Mouse (Mus musculus): Measurements from ENCODE around the gene Atp2a3.

Atp2a3 gene

DNA sequence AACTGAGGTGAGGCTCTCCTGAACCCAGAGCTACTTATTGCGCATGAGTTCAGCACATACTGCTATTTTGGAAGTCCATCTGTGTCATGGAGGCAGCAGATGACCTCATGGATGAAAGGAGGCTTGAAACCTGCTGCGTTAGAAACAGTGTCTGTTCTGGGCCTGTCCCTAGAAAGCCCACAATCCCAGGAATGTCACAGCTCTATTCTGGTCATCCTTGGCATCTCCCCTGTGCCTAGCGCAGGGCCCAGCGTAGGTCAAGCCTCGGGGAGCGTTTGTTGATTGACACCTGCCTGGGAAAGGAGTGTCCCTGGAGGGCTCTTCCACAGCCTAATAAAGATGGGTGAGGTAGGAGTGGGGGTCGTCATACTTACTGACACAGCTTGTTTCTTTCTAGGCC, 75.1 kb downstream of the Atp2a3 start:
- DNase-seq (ENCODE audit: extremely low spot score): no peak

DNA sequence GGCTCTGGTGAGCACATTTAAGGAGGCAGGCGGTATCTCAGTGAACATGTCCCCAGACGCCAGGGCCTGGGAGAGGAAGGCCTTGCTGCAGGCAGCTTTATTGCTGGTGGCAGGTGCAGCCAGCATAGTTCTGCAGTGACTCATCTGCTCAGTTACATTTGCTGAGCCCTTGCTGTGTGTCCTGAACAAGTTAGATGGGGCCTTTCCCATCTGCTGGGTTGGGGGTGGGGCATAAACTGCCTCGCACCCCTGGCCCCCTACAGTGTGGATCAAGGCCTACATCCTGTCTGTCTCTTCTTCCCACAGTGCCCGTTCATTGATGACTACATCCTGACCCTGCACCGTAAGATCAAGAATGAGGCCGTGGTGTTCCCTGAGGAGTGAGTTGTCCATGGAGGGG, 75.9 kb downstream of the Atp2a3 start:
- no peak for DNase-seq (ENCODE audit: extremely low spot score)

DNA sequence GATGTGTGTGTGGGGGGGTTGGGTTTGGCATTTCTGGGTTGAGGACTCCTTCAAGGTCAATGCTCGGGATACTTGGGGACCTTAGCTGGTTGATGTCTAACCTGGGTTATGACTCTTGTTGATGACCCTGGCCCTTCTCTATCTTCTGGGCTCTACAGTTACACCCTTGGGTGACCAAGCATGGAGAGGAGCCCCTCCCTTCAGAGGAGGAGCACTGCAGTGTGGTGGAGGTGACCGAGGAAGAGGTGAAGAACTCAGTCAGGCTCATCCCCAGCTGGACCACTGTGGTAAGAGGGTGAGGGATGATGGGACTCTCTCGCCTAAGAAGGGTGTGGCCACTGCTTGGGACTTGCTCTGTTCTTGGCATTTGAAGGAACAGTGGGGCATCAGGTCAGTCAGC, 76.7 kb downstream of the Atp2a3 start:
- DNase-seq (ENCODE audit: extremely low spot score): no peak

DNA sequence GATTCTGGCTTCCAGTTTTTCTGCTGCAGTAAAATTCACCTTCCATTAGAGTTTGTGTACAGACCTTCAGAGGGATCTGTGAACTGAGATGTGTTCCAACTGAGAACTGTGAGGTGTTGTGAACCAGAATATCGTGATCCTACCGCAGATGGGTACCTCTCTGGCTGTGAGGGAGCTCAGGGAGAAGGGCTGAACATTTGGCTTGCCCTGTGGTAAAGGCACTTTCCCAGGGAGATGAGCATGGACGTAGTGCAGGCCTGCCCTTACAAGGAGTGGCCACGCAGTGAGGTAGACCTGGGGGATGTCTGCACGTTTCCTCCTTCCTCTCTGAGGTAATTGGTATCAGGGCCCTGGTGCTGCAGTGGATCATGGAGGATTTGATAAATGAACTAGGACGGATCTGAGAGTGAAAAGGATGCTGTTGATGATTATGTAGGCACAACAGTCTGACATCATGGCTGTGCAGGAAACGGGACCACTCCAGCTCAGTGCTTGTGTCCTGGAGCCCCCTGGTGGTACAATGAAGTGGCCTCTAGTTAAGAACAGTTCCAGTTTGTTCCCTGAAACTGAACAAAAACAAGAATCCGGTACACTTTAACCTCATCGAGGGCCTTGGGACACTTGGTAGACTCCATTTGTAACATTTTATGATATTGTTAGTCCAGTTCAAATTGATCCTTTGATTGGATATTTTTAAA, 78.3 kb downstream of the Atp2a3 start:
- peak; percentile 71 for DNase-seq (ENCODE audit: extremely low spot score)
